14 mouse cellular contexts compared by ENCODE assay signal in the genomic region with DNA sequence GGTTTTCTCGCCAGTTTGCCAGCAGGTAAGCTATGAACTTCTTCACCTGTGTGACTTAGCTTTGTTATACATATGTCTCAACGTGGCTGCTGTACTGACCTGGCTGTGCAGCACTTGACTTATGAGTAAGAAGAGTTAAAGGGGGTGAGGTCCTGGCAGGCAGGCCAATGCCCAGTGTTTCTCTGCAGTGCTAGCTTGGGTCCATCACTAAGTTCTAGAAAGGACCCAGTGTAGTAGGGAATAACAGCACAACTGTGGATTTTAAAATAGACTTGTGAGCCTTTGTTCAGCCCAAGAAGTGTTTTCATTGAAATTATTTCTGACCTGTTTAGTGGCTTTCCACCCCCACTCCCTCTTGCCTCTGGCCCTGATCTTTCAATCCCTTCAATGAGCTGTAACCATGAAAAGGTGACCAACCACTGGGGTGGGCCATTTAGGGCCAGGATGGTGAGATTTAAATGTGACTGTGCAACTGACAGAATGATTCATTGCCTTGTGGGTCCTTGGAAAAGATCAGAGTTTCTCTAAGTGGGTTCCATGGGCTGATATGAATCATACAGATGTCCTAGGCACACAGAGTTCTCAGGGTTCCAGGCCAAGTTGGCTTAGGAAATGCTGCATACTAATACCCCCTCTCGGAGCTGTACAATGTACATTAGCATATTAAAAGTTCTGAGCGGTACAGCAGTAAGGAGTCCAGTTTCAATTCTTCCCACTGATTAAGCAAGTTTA. TPM values are rescaled to one million over a fixed set of nuclear protein-coding genes. Genes with fewer than 3 reads are reported as not detected.
DNase-seq lines count a peak whose midpoint lies in the region; ATAC-seq and TF ChIP-seq lines count a peak whose summit lies in the region.
"Had no signal": no experiment of that assay in that cellular context is flagged by ENCODE, and none has a peak within 500 bp of the region (broad histone marks: within the 10 kb centered on the region; RNA-seq: fewer than 3 reads in every experiment).

No protein-coding gene starts in this region.

- DNase-seq in forebrain, embryonic 10.5 days (ENCODE audit: extremely low spot score, low spot score) = no peak
- DNase-seq in forebrain, postnatal 0 days = no peak
- peak; percentile 30 for DNase-seq in kidney, adult 18-20 months
- no peak for DNase-seq in kidney, postnatal 4 days
- DNase-seq in right cerebral cortex, postnatal 10 days (ENCODE audit: low spot score in 2 of 2) = peak; percentile 42 to 43
- no peak for DNase-seq in right cerebral cortex, postnatal 36 days (ENCODE audit: low spot score in 2 of 2)
- no peak for DNase-seq in thymus, postnatal 10 days (ENCODE audit: low spot score in 2 of 2)
- no peak for DNase-seq in embryo, embryonic 10.5 days (ENCODE audit: low spot score)
- DNase-seq: lung, postnatal 14 days; midbrain, embryonic 14.5 days had no signal

- no peak overlapping the region for H3K4me3 ChIP-seq in forebrain, embryonic 10.5 days
- no peak overlapping the region for H3K4me3 ChIP-seq in forebrain, postnatal 0 days (ENCODE audit: low read depth, low read length)
- H3K4me3 ChIP-seq: heart, embryonic 15.5 days; neural tube, embryonic 13.5 days had no signal

- peaks cover 24% of the 10 kb centered on the region for H3K4me1 ChIP-seq in forebrain, embryonic 10.5 days
- H3K4me1 ChIP-seq in forebrain, postnatal 0 days (ENCODE audit: insufficient read depth) = no peaks in the 10 kb centered on the region
- H3K4me1 ChIP-seq: heart, embryonic 15.5 days had no signal

- TF ChIP-seq CTCF in forebrain, postnatal 0 days (IDR thresholded peaks at IDR 0.05; ENCODE audit: low read depth) = no peak

- peak overlapping the region; percentile 11; the same call in 1 of the 2 replicates for H3K27ac ChIP-seq in forebrain, embryonic 10.5 days
- no peak overlapping the region for H3K27ac ChIP-seq in forebrain, postnatal 0 days (ENCODE audit: low read depth, low read length)
- H3K27ac ChIP-seq: heart, embryonic 15.5 days; neural tube, embryonic 13.5 days had no signal

- H3K9me3 ChIP-seq in forebrain, embryonic 10.5 days = no peaks in the 10 kb centered on the region
- H3K9me3 ChIP-seq in forebrain, postnatal 0 days (ENCODE audit: low read length) = no peaks in the 10 kb centered on the region
- H3K9me3 ChIP-seq: heart, embryonic 15.5 days had no signal

- 79% methylated on average over 4 of the region's 4 CpGs for WGBS in forebrain, embryonic 10.5 days
- WGBS in forebrain, postnatal 0 days = 48% methylated on average over 4 of the region's 4 CpGs

- H3K27me3 ChIP-seq in forebrain, embryonic 10.5 days (ENCODE audit: poor library complexity, severe bottlenecking) = no peaks in the 10 kb centered on the region
- no peaks in the 10 kb centered on the region for H3K27me3 ChIP-seq in forebrain, postnatal 0 days (ENCODE audit: insufficient read depth, low read length)
- H3K27me3 ChIP-seq: heart, embryonic 15.5 days; neural tube, embryonic 13.5 days had no signal

- H3K36me3 ChIP-seq in forebrain, embryonic 10.5 days (replicated peaks) = no peaks in the 10 kb centered on the region
- no peaks in the 10 kb centered on the region for H3K36me3 ChIP-seq in forebrain, postnatal 0 days (ENCODE audit: insufficient read depth)
- H3K36me3 ChIP-seq: heart, embryonic 15.5 days; neural tube, embryonic 13.5 days had no signal

- no peak overlapping the region for H3K4me2 ChIP-seq in forebrain, postnatal 0 days (ENCODE audit: low read depth)
- H3K4me2 ChIP-seq: heart, embryonic 15.5 days; liver, embryonic 11.5 days; neural tube, embryonic 13.5 days had no signal

- ATAC-seq in forebrain, postnatal 0 days = no peak
- ATAC-seq: intestine, postnatal 0 days had no signal

- no peak overlapping the region for H3K9ac ChIP-seq in forebrain, postnatal 0 days
- H3K9ac ChIP-seq: heart, embryonic 15.5 days; neural tube, embryonic 13.5 days had no signal

RNA-seq across cellular contexts. Expression of a gene that starts 10.0 kb away (rescaled TPM):
- polyA plus RNA-seq in forebrain, embryonic 10.5 days (2016; fragmentation: Nextera tagmentation; extraction: Ambion mirVana) = 0.22 and 0.25 TPM in 2 replicates
- total RNA-seq in forebrain, postnatal 0 days (2014; rRNA removed) = 0.08 and 0.29 TPM in 2 replicates
- 0.14 and 0.24 TPM in 2 replicates for polyA plus RNA-seq in forebrain, postnatal 0 days (2015; fragmentation: Nextera tagmentation; extraction: Ambion mirVana)
- polyA plus RNA-seq: neural tube, embryonic 13.5 days had no signal

Comparison
In these comparisons a context has a peak if more than half of its experiments do, and no peak if none do; other contexts are left out.
1. DNase-seq: peak in kidney, adult 18-20 months (single experiment) and right cerebral cortex, postnatal 10 days (2 of 2); none in forebrain, embryonic 10.5 days (single experiment), forebrain, postnatal 0 days (single experiment), kidney, postnatal 4 days (0 of 2), right cerebral cortex, postnatal 36 days (0 of 2), thymus, postnatal 10 days (0 of 2) and embryo, embryonic 10.5 days (single experiment).